Mouse (Mus musculus) midbrain, embryonic 16.5 days (tissue): ENCODE measurements around the gene Abhd4. TPM values are rescaled to one million over a fixed set of nuclear protein-coding genes. Genes with fewer than 3 reads are reported as not detected.

Experiments
- ATAC-seq: fragments of 200-750 bp; cut with Nextera tagmentation; 2 replicates; pipeline ENCODE4 v1.8.0; 2017; ENCODE audit warnings: moderate TSS enrichment
- H3K27ac ChIP-seq: fragments of 300-500 bp; sonication (generic); 2 replicates; pipeline ENCODE4 v1.5.1; 2014; ENCODE audit warnings: mild to moderate bottlenecking, low read length, mixed read lengths
- H3K27me3 ChIP-seq: fragments of 300-500 bp; sonication (generic); 2 replicates; pipeline ENCODE4 v1.6.1; 2014; ENCODE audit warnings: low read depth, low read length, mixed read lengths; ENCODE audit not compliant: control insufficient read depth, insufficient read depth
- H3K36me3 ChIP-seq: fragments of 300-500 bp; sonication (generic); 2 replicates; pipeline ENCODE4 v1.6.1; 2014; ENCODE audit warnings: mild to moderate bottlenecking, low read length, moderate library complexity, mixed read lengths; ENCODE audit not compliant: control insufficient read depth, insufficient read depth
- H3K4me1 ChIP-seq: fragments of 300-500 bp; sonication (generic); 2 replicates; pipeline ENCODE4 v1.6.1; 2014; ENCODE audit warnings: mild to moderate bottlenecking, low read length, mixed read lengths; ENCODE audit not compliant: control insufficient read depth, insufficient read depth
- H3K4me2 ChIP-seq: fragments of 300-500 bp; sonication (generic); 2 replicates; pipeline ENCODE4 v1.6.1; 2014; ENCODE audit warnings: mild to moderate bottlenecking, low read length, mixed read lengths
- H3K4me3 ChIP-seq: fragments of 300-500 bp; sonication (generic); 2 replicates; pipeline ENCODE4 v1.5.1; 2014; ENCODE audit warnings: low read depth, mild to moderate bottlenecking, low read length, moderate library complexity, mixed read lengths
- H3K9ac ChIP-seq: fragments of 300-500 bp; sonication (generic); 2 replicates; pipeline ENCODE4 v1.6.1; 2014; ENCODE audit warnings: low read depth, low read length, mixed read lengths
- H3K9me3 ChIP-seq: fragments of 300-500 bp; sonication (generic); replicated peaks from 2 replicates; pipeline ENCODE4 v1.6.1; 2014; ENCODE audit warnings: mild to moderate bottlenecking, low read length, mixed read lengths; ENCODE audit not compliant: control insufficient read depth, poor library complexity, severe bottlenecking
- WGBS: fragments of 180-500 bp; shearing (Covaris S2); extraction: QIAGEN DNeasy Blood & Tissue Kit; methylation state at CpG from one replicate; pipeline ENCODE4 v1.1.7; 2014; 5-methylcytosine and 5-hydroxymethylcytosine counted together
- polyA plus RNA-seq: library from polyadenylated mRNA; unstranded; fragments of >200 nt; fragmentation: Nextera tagmentation; extraction: Ambion mirVana; gene quantifications from 2 replicates; pipeline ENCODE4 v1.2.1, GENCODE M21; 2015

Gene Abhd4
- polyA plus RNA-seq, 1 experiment from 2014 or later, result 58.8 TPM

DNA sequence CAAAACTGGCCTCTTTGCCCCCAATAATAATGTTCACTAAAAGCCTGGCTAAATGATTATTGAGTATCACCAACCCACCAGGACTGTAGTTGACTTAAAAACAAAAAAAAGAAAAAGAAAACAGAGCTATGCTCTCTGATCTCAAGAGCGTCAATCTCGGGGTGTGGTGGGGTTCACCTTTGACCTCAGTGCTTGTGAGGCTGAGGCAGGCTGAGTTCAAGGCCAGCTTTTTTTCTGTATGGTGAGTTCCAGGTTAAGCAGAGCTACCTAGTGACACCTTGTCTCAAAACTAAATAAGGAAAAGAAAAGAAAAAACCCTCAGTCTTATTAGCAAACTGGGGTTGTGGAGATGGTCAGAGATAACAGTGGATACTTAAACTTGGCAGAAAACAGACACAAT, 43.6 kb upstream of the Abhd4 start:
- 92% methylated on average over 2 of the region's 2 CpGs for WGBS
- no peak overlapping the region for H3K9ac ChIP-seq
- no peak for ATAC-seq
- H3K4me1 ChIP-seq, result no peaks in the 10 kb centered on the region
- H3K27ac ChIP-seq, result no peak overlapping the region
- no peaks in the 10 kb centered on the region for H3K27me3 ChIP-seq
- H3K4me2 ChIP-seq, result no peak overlapping the region
- H3K36me3 ChIP-seq, result no peaks in the 10 kb centered on the region
- H3K4me3 ChIP-seq, result no peak overlapping the region
- no peaks in the 10 kb centered on the region for H3K9me3 ChIP-seq

DNA sequence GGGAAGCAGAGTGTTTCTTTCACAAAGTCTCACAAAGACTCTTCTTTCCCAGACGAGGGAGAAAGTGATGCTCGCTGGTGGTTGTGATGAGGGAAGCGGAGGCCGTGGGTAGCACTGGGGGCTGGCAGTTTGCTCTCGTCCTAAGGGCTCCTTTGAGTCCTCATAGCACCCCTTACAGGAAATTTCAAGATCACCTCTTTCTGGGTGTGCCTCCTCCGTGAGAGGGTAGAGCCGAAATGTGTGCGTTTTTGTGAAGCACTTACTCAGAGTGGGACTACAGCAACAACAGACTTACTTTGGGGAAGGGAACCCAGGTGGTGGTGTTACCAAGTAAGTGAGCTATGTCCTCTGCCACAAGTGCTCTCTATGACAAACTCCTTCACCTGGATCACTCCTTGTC, 42.8 kb upstream of the Abhd4 start:
- no peak overlapping the region for H3K27ac ChIP-seq
- H3K9ac ChIP-seq, result no peak overlapping the region
- no peak overlapping the region for H3K4me2 ChIP-seq
- no peak overlapping the region for H3K4me3 ChIP-seq
- ATAC-seq, result no peak
- no peaks in the 10 kb centered on the region for H3K4me1 ChIP-seq
- no peaks in the 10 kb centered on the region for H3K9me3 ChIP-seq
- H3K36me3 ChIP-seq, result no peaks in the 10 kb centered on the region
- H3K27me3 ChIP-seq, result no peaks in the 10 kb centered on the region
- WGBS, result 88% methylated on average over 8 of the region's 8 CpGs

DNA sequence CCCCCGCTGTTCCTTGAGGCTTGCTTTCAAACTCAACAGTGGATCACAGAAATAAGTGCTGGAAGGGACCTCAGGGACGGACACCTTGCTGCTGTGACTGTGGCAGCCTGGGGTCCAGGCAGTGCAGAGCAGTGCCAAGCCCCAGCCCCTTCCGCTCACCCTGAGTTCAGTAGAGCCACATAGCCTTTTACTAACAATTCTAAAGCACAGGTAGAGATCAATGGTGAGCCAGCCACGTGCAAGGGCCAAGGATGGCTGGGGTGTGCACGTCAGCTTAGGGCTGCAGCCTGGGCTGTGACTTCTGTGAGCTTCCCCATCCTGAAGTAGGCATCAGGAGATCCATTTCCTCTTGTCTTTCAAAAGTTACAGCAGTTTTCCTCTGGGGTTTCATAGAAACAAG, 42.2 kb upstream of the Abhd4 start:
- ATAC-seq, result no peak
- H3K4me1 ChIP-seq, result no peaks in the 10 kb centered on the region
- no peak overlapping the region for H3K27ac ChIP-seq
- 90% methylated on average over 5 of the region's 5 CpGs for WGBS
- H3K4me3 ChIP-seq, result no peak overlapping the region
- H3K27me3 ChIP-seq, result no peaks in the 10 kb centered on the region
- no peak overlapping the region for H3K4me2 ChIP-seq
- H3K9me3 ChIP-seq, result no peaks in the 10 kb centered on the region
- no peak overlapping the region for H3K9ac ChIP-seq
- no peaks in the 10 kb centered on the region for H3K36me3 ChIP-seq

DNA sequence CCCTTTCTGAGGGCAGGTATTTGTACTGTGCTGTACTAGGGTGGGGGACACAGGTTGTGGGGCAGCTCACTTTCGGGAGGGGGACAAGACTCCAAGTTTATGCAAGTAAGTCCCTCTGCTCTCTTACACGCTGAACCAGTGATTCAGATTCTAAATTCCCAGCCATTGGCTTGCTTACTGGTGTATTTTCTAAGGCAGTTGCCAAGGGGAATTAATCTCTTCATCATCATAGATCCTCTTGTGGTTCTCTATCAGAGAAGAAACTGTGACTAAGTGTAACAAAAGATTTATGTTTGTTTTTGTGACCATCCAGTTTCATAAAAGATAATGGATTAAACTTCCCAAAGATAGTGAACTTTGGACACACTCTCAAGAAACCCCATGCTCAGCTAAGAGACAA, 40.3 kb upstream of the Abhd4 start:
- no peak for ATAC-seq
- H3K27ac ChIP-seq, result no peak overlapping the region
- no peak overlapping the region for H3K4me2 ChIP-seq
- H3K36me3 ChIP-seq, result no peaks in the 10 kb centered on the region
- no peaks in the 10 kb centered on the region for H3K9me3 ChIP-seq
- no peak overlapping the region for H3K9ac ChIP-seq
- H3K4me3 ChIP-seq, result no peak overlapping the region
- no peaks in the 10 kb centered on the region for H3K4me1 ChIP-seq
- WGBS, result 73% methylated on average over 2 of the region's 2 CpGs
- no peaks in the 10 kb centered on the region for H3K27me3 ChIP-seq

DNA sequence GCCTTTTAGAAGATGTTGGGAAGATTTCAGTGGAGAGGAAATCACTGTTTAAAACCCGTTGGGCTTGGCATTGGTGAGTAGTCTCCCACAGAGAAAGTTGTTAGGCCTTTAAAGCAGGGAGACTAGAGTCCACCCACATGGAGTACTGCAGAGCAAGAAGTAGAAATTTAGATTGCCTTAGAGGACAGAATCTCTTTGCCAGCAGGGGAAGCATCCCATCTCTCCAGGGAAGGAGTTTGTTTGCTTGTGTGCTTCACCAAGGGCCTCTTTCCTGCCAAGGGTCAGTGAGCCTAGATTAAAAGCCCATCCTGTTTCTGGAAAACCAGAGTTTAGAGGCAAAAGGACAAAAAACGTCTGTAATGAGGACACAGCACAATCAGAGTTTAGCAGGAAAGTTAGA, 39.5 kb upstream of the Abhd4 start:
- Histone ChIP-seq H3K27ac (no peak overlapping the region), H3K4me2 (no peak overlapping the region), H3K9me3 (no peaks in the 10 kb centered on the region), H3K36me3 (no peaks in the 10 kb centered on the region), H3K4me1 (no peaks in the 10 kb centered on the region), H3K4me3 (no peak overlapping the region), H3K9ac (no peak overlapping the region), H3K27me3 (no peaks in the 10 kb centered on the region)
- 25% methylated on average over 2 of the region's 2 CpGs for WGBS
- ATAC-seq, result no peak

DNA sequence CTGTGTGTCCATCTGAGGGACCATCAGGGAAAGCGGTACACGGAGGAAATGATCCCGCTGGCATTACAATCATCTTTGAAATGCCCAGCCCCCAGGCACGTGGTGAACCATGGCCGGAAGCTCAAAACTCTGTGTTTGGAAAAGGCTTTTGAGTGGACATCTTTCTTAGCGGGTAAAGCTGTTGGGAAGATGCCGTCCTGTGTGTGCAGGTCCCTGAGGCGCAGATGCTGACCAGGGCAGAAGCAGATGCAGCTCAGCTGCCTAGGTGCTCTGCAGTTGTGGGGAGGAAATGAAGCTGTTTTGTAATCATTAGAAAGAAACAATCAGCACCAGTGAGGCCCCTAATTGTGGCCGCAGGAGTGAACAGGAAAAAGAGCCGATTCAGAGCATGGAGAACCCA, 39.1 kb upstream of the Abhd4 start:
- Histone ChIP-seq H3K9me3 (no peaks in the 10 kb centered on the region), H3K4me2 (no peak overlapping the region), H3K36me3 (no peaks in the 10 kb centered on the region), H3K27me3 (no peaks in the 10 kb centered on the region), H3K4me3 (no peak overlapping the region), H3K9ac (no peak overlapping the region), H3K4me1 (no peaks in the 10 kb centered on the region), H3K27ac (no peak overlapping the region)
- 87% methylated on average over 10 of the region's 10 CpGs for WGBS
- no peak for ATAC-seq

DNA sequence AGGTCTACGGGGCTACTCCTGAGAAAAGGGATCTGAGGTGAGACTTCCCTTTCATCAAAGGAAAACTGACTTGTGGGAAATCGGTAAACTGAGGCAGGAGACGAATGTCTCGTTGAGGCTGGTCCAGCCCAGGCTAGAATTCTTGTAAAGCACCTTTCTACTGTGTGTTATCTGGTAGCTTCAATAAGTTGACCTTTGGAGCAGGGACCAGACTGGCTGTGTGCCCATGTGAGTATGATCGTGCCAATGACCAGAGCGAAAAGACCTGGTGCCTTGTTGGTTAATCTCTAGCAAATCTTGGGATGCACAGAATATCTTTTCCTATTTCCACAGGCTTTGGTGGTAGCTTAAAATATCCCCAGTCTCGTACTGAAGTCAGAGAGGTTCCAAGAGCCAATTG, 37.9 kb upstream of the Abhd4 start:
- no peak overlapping the region for H3K4me3 ChIP-seq
- ATAC-seq, result no peak
- no peaks in the 10 kb centered on the region for H3K4me1 ChIP-seq
- no peak overlapping the region for H3K27ac ChIP-seq
- no peak overlapping the region for H3K9ac ChIP-seq
- WGBS, result 91% methylated on average over 7 of the region's 7 CpGs
- no peaks in the 10 kb centered on the region for H3K27me3 ChIP-seq
- H3K36me3 ChIP-seq, result no peaks in the 10 kb centered on the region
- no peak overlapping the region for H3K4me2 ChIP-seq
- no peaks in the 10 kb centered on the region for H3K9me3 ChIP-seq

DNA sequence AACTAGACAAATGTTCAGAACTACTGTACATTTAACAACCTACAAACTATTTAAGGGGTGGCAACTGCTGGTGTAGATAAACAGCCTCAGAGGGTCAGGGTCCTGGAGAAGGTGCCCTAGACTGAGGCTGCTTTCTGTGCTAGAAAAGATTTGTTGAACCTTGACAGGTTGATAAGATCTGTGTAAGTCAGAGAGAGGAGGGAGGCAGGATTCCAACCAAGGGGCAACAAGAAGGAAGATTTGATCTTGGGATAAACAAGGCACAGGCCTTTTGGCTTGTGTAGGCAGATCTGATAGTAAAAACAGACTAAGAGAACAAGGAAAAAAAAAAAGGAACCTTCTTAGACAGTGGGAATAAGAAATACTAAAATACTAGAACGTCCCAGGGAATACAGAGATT, 35.8 kb upstream of the Abhd4 start:
- 87% methylated on average over 1 of the region's 1 CpGs for WGBS
- ATAC-seq, result no peak
- no peaks in the 10 kb centered on the region for H3K4me1 ChIP-seq
- no peaks in the 10 kb centered on the region for H3K36me3 ChIP-seq
- no peak overlapping the region for H3K27ac ChIP-seq
- no peak overlapping the region for H3K4me2 ChIP-seq
- H3K4me3 ChIP-seq, result no peak overlapping the region
- no peaks in the 10 kb centered on the region for H3K27me3 ChIP-seq
- H3K9ac ChIP-seq, result no peak overlapping the region
- no peaks in the 10 kb centered on the region for H3K9me3 ChIP-seq

DNA sequence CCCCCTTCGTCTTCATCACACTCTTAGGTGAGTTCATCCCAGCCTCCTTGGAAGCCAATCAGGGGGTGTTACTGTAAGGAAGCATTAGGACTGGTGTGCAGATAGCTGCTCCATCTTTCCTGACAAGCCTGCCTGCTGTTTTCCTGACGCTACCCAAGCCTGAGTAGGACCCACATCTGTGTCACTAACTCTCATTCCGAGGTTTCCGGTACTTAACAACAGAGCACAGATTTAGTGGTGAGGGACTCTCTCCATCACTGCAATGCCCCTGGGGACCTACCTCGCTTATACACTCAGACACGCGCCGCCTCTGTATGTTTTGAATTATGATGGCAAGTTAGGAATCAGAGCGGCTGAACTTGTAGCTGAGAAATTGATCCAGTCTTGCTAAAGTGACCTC, 35.3 kb upstream of the Abhd4 start:
- no peak overlapping the region for H3K27ac ChIP-seq
- H3K4me2 ChIP-seq, result no peak overlapping the region
- no peak for ATAC-seq
- no peaks in the 10 kb centered on the region for H3K36me3 ChIP-seq
- H3K9ac ChIP-seq, result no peak overlapping the region
- no peak overlapping the region for H3K4me3 ChIP-seq
- H3K27me3 ChIP-seq, result no peaks in the 10 kb centered on the region
- H3K9me3 ChIP-seq, result no peaks in the 10 kb centered on the region
- 74% methylated on average over 9 of the region's 9 CpGs for WGBS
- H3K4me1 ChIP-seq, result no peaks in the 10 kb centered on the region

DNA sequence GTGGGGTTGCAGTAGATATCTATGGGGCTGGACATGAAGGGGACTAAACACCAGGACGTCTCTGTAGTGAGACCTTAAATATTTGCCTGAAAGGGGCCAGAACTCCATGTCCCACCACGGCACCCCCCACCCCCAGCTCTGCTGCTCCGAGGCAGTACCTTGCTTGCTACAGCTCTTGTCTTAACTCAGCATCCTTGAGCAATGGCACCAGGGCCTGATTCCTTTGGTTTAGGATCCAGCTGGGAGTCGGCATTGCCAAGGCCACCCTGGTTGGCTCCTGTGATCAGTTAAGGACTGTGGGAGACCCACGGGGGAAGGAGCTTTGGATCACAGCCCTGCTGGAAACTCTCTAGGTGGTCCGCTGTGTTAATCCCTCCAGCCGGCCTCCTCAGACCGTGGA, 34.7 kb upstream of the Abhd4 start:
- Histone ChIP-seq H3K27ac (no peak overlapping the region), H3K4me3 (no peak overlapping the region), H3K9ac (no peak overlapping the region), H3K4me2 (no peak overlapping the region), H3K4me1 (no peaks in the 10 kb centered on the region), H3K27me3 (no peaks in the 10 kb centered on the region), H3K36me3 (no peaks in the 10 kb centered on the region), H3K9me3 (no peaks in the 10 kb centered on the region)
- ATAC-seq, result no peak
- WGBS, result 52% methylated on average over 8 of the region's 8 CpGs
